Mouse (Mus musculus): Measurements from ENCODE around the gene Slc22a23. TPM values are rescaled to one million over a fixed set of nuclear protein-coding genes. Genes with fewer than 3 reads are reported as not detected.
A peak's percentile ranks its signal among the peaks of the same experiment; 100 is the strongest.

Slc22a23 gene
- polyA plus RNA-seq, 1 experiment from 2014 or later = 3.6 TPM

DNA sequence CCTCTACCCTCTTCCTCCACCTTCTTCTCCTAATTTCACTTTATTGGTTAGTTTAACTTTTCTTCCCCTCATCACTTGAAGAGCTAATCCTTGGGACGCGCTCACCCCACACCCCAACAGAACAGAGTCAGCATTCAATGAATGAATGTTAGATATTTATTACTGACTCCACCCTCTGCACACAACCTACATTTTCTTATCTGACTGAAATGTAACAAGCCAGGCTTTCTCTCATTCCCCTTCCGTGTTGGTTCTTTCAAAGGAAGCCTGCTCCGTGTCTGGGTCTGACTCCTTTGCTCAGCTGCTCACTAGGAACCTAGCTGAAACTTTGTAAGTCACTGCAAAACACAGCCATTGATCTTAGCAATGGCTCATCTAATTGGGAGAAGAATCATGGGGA lies 1.8 kb upstream of the Slc22a23 start:
- Histone ChIP-seq H3K4me3 (replicated peaks; ENCODE audit: low read length) (no peak overlapping the region), H3K27ac (ENCODE audit: low read length) (peak overlapping the region; percentile 70), H3K4me2 (ENCODE audit: low read depth, low read length) (0 out of 2 replicates have a peak overlapping the region, but pooled peaks have one; percentile 12), H3K36me3 (ENCODE audit: control insufficient read depth, insufficient read depth, low read length) (no peaks in the 10 kb centered on the region), H3K4me1 (ENCODE audit: control insufficient read depth, insufficient read depth, low read length) (peaks cover 27% of the 10 kb centered on the region), H3K9me3 (replicated peaks; ENCODE audit: control insufficient read depth, low read length) (no peaks in the 10 kb centered on the region), H3K27me3 (ENCODE audit: control insufficient read depth, insufficient read depth, low read length) (peaks cover 6% of the 10 kb centered on the region; the same call in 1 of the 2 replicates), H3K9ac (ENCODE audit: low read length) (no peak overlapping the region)
- no peak for ATAC-seq (ENCODE audit: insufficient read depth, low FRiP score)
- 45% methylated on average over 4 of the region's 4 CpGs for WGBS

DNA sequence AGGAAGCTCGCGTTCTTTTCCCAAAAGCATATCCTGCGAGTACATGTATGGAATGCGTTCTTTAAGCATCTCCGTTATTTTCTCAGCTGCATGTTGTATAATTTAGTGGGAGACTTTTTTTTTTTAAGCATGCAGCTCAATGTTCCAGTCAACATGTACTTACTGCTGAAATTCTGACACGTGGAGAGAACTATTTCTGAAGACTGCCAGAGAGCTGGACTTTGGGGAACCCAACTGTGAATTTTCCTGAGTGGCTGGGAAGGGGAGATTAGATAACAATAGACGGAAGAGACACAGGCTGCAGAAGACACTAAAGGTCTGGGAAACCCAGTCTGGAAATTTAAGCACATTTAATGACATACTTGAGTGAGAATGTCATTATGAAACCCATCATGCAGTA lies 1.3 kb upstream of the Slc22a23 start:
- Histone ChIP-seq H3K4me1 (ENCODE audit: control insufficient read depth, insufficient read depth, low read length) (peaks cover 27% of the 10 kb centered on the region), H3K9ac (ENCODE audit: low read length) (no peak overlapping the region), H3K4me3 (replicated peaks; ENCODE audit: low read length) (no peak overlapping the region; the same call in 1 of the 2 replicates), H3K36me3 (ENCODE audit: control insufficient read depth, insufficient read depth, low read length) (no peaks in the 10 kb centered on the region), H3K4me2 (ENCODE audit: low read depth, low read length) (peak overlapping the region; percentile 96), H3K27me3 (ENCODE audit: control insufficient read depth, insufficient read depth, low read length) (peaks cover 6% of the 10 kb centered on the region; the same call in 1 of the 2 replicates), H3K27ac (ENCODE audit: low read length) (no peak overlapping the region), H3K9me3 (replicated peaks; ENCODE audit: control insufficient read depth, low read length) (no peaks in the 10 kb centered on the region)
- ATAC-seq (ENCODE audit: insufficient read depth, low FRiP score) = no peak
- 53% methylated on average over 7 of the region's 7 CpGs for WGBS

- Histone ChIP-seq H3K9ac (ENCODE audit: low read length) (peak overlapping the region; percentile 92), H3K27ac (ENCODE audit: low read length) (peak overlapping the region; percentile 49; the same call in 1 of the 2 replicates), H3K9me3 (replicated peaks; ENCODE audit: control insufficient read depth, low read length) (no peaks in the 10 kb centered on the region), H3K4me3 (replicated peaks; ENCODE audit: low read length) (peak overlapping the region; percentile 76), H3K27me3 (ENCODE audit: control insufficient read depth, insufficient read depth, low read length) (peaks cover 6% of the 10 kb centered on the region; the same call in 1 of the 2 replicates), H3K4me1 (ENCODE audit: control insufficient read depth, insufficient read depth, low read length) (peaks cover 27% of the 10 kb centered on the region), H3K4me2 (ENCODE audit: low read depth, low read length) (peak overlapping the region; percentile 96), H3K36me3 (ENCODE audit: control insufficient read depth, insufficient read depth, low read length) (no peaks in the 10 kb centered on the region)
- under 1% methylated on average over 91 of the region's 101 CpGs for WGBS
- ATAC-seq (ENCODE audit: insufficient read depth, low FRiP score) = peak; percentile 54
Measured at GRCm38 (mm10) chr13:34344376-34345127, 430 bp downstream of the Slc22a23 start.

DNA sequence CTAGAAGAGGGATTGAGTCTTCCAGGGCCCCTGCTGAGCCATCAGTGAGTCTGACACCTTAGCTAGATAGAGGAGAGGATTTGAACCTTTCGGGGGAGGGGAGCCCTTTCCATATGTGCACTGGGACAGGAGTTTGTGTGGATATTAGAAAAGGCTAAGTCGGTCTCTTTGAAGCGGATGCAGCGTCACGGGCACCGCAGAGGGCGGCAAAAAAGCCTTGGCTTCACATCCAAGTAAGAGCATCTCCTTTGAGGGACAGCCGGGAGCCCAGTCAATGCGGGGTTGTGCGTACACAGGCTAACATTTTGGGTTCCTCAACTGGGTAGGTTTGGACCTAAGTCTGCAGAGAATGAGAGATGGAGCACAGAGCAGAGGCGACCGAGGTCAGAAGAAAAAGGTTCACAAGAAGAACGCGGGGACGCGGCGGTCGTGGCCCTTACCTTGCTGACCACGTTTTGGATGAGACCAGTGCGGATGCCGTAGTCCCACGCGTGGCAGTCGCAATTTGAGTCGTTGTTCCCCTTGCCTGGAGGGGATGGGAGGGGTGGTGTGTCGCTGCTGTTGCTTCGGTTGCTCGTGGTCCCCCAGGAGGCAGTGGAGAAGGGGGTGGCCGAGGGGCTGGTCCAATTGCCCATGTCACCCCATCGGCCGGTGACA lies 1.1 kb downstream of the Slc22a23 start:
- H3K4me1 ChIP-seq (ENCODE audit: control insufficient read depth, insufficient read depth, low read length) = peaks cover 27% of the 10 kb centered on the region
- H3K4me3 ChIP-seq (replicated peaks; ENCODE audit: low read length) = peak overlapping the region; percentile 76
- H3K9me3 ChIP-seq (replicated peaks; ENCODE audit: control insufficient read depth, low read length) = no peaks in the 10 kb centered on the region
- peak overlapping the region; percentile 96 for H3K4me2 ChIP-seq (ENCODE audit: low read depth, low read length)
- 1% methylated on average over 31 of the region's 31 CpGs for WGBS
- H3K9ac ChIP-seq (ENCODE audit: low read length) = peak overlapping the region; percentile 92
- H3K36me3 ChIP-seq (ENCODE audit: control insufficient read depth, insufficient read depth, low read length) = no peaks in the 10 kb centered on the region
- H3K27me3 ChIP-seq (ENCODE audit: control insufficient read depth, insufficient read depth, low read length) = peaks cover 6% of the 10 kb centered on the region; the same call in 1 of the 2 replicates
- ATAC-seq (ENCODE audit: insufficient read depth, low FRiP score) = no peak
- H3K27ac ChIP-seq (ENCODE audit: low read length) = peak overlapping the region; percentile 49; the same call in 1 of the 2 replicates

- ATAC-seq (ENCODE audit: insufficient read depth, low FRiP score) = no peak
- Histone ChIP-seq H3K9ac (ENCODE audit: low read length) (no peak overlapping the region), H3K27me3 (ENCODE audit: control insufficient read depth, insufficient read depth, low read length) (peaks cover 6% of the 10 kb centered on the region; the same call in 1 of the 2 replicates), H3K4me3 (replicated peaks; ENCODE audit: low read length) (peak overlapping the region; percentile 76), H3K36me3 (ENCODE audit: control insufficient read depth, insufficient read depth, low read length) (no peaks in the 10 kb centered on the region), H3K4me2 (ENCODE audit: low read depth, low read length) (peak overlapping the region; percentile 96), H3K4me1 (ENCODE audit: control insufficient read depth, insufficient read depth, low read length) (peaks cover 25% of the 10 kb centered on the region), H3K27ac (ENCODE audit: low read length) (no peak overlapping the region), H3K9me3 (replicated peaks; ENCODE audit: control insufficient read depth, low read length) (no peaks in the 10 kb centered on the region)
- 75% methylated on average over 6 of the region's 6 CpGs for WGBS
Measured at GRCm38 (mm10) chr13:34342286-34342890, 2.6 kb downstream of the Slc22a23 start.

- Histone ChIP-seq H3K9ac (ENCODE audit: low read length) (no peak overlapping the region), H3K4me1 (ENCODE audit: control insufficient read depth, insufficient read depth, low read length) (0 out of 2 replicates have a peak, but pooled peaks cover 3% of the 10 kb centered on the region), H3K4me2 (ENCODE audit: low read depth, low read length) (no peak overlapping the region), H3K36me3 (ENCODE audit: control insufficient read depth, insufficient read depth, low read length) (no peaks in the 10 kb centered on the region), H3K4me3 (replicated peaks; ENCODE audit: low read length) (no peak overlapping the region), H3K9me3 (replicated peaks; ENCODE audit: control insufficient read depth, low read length) (no peaks in the 10 kb centered on the region), H3K27me3 (ENCODE audit: control insufficient read depth, insufficient read depth, low read length) (no peaks in the 10 kb centered on the region), H3K27ac (ENCODE audit: low read length) (no peak overlapping the region)
- ATAC-seq (ENCODE audit: insufficient read depth, low FRiP score) = no peak
- WGBS = 88% methylated on average over 1 of the region's 1 CpGs
Measured at GRCm38 (mm10) chr13:34336895-34337294, 8.1 kb downstream of the Slc22a23 start.

- Histone ChIP-seq H3K4me2 (ENCODE audit: low read depth, low read length) (no peak overlapping the region), H3K27ac (ENCODE audit: low read length) (no peak overlapping the region), H3K4me3 (replicated peaks; ENCODE audit: low read length) (no peak overlapping the region), H3K9ac (ENCODE audit: low read length) (no peak overlapping the region), H3K27me3 (ENCODE audit: control insufficient read depth, insufficient read depth, low read length) (no peaks in the 10 kb centered on the region), H3K9me3 (replicated peaks; ENCODE audit: control insufficient read depth, low read length) (no peaks in the 10 kb centered on the region), H3K36me3 (ENCODE audit: control insufficient read depth, insufficient read depth, low read length) (no peaks in the 10 kb centered on the region), H3K4me1 (ENCODE audit: control insufficient read depth, insufficient read depth, low read length) (peaks cover 11% of the 10 kb centered on the region)
- WGBS = 69% methylated on average over 2 of the region's 2 CpGs
- 0 out of 2 replicates have a peak, but pooled peaks have one; percentile 14 for ATAC-seq (ENCODE audit: insufficient read depth, low FRiP score)
Measured at GRCm38 (mm10) chr13:34334847-34335246, 10.1 kb downstream of the Slc22a23 start.

DNA sequence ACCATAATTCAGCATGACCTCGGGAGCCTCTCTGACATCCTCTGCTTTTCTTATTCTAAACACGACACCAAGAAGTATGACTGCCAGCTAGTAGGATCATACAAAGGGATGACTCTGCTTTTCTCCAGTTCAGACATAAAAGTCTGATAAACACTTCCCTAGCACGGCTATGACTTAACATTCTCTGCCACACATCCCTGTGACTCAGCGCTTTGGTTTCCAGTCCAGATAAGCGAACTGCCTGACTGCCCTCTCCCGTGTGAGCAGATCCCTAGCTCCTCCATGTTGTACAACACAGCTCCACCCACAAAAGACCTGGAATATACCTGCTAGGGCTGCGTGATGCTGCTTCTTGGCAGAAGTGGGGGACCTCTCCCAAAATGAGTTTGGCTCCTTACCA lies 12.2 kb downstream of the Slc22a23 start:
- WGBS = 26% methylated on average over 7 of the region's 7 CpGs
- no peak overlapping the region for H3K4me2 ChIP-seq (ENCODE audit: low read depth, low read length)
- peak; percentile 85 for ATAC-seq (ENCODE audit: insufficient read depth, low FRiP score)

More for the DNA sequence above, 12.2 kb downstream of the Slc22a23 start:
- H3K4me3 ChIP-seq (replicated peaks; ENCODE audit: low read length) = no peak overlapping the region
- H3K27ac ChIP-seq (ENCODE audit: low read length) = no peak overlapping the region
- peaks cover 11% of the 10 kb centered on the region for H3K4me1 ChIP-seq (ENCODE audit: control insufficient read depth, insufficient read depth, low read length)
- H3K9ac ChIP-seq (ENCODE audit: low read length) = no peak overlapping the region
- H3K36me3 ChIP-seq (ENCODE audit: control insufficient read depth, insufficient read depth, low read length) = no peaks in the 10 kb centered on the region
- H3K9me3 ChIP-seq (replicated peaks; ENCODE audit: control insufficient read depth, low read length) = no peaks in the 10 kb centered on the region
- no peaks in the 10 kb centered on the region for H3K27me3 ChIP-seq (ENCODE audit: control insufficient read depth, insufficient read depth, low read length)

All from stomach, embryonic 16.5 days (tissue).